Mouse (Mus musculus): ENCODE measurements at regions not wholly inside any gene's neighbourhood (a gene's known extent, or its start where the extent isn't known, plus 50 kb on each side); places are given as distances from the start of the nearest gene placed in this dataset.

GRCm38 (mm10) chr7:129771876-129772275 is 180.2 kb downstream of the Wdr11 start:
- TF ChIP-seq CTCF (IDR thresholded peaks at IDR 0.05; ENCODE audit: extremely low read depth, insufficient read depth, low read length) (no peak), POLR2A (IDR thresholded peaks at IDR 0.05; ENCODE audit: extremely low read depth, insufficient read depth, low read length) (no peak)

All from cortical plate, adult 2 months (tissue).